In the genomic region with DNA sequence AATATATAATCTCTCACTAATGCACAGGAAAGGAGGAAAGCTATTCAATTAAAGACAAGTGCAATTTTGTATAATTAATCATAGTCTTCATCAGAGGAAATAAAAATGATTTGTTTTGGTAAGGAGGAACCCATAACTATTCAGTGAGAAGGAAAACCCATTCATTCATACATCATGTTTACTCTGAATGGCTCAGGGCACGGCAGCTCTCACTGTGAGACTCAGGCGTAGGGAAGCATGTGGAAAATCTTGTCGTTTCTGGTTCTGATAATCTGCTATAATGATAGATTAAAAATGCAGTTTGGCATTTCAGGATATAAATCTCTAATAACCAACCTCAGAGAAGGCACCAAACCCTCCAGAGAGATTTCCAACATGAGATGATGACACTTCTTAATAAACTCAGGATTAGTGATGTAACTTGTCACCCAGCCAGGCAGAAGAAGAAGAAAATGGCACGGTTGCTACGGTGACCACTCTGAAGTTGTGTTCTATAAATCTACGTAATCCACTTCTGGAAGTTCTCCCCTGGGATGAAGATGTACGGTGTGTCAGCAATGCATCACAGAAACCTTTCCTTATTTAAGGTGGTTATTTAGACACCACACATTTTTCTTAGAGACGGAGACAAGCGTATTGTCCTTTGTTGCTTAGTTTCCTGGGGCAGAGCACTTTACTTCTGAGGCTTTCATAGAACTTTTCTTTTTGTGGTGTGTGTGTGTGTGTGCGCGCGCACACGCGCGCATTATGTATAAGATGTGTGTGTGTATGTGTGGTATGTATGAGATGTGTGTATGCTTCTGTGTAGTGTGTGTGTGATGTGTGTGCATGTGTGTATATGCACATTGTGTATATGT, we compare ENCODE assay signal across 17 mouse cellular contexts. TPM values are rescaled to one million over a fixed set of nuclear protein-coding genes. Genes with fewer than 3 reads are reported as not detected.
A peak's percentile ranks its signal among the peaks of the same experiment; 100 is the strongest.
DNase-seq lines count a peak whose midpoint lies in the region; ATAC-seq and TF ChIP-seq lines count a peak whose summit lies in the region.
"Had no signal": no experiment of that assay in that cellular context is flagged by ENCODE, and none has a peak within 500 bp of the region (broad histone marks: within the 10 kb centered on the region; RNA-seq: fewer than 3 reads in every experiment).

No protein-coding gene starts in this region.

- no peaks in the 10 kb centered on the region for H3K9me3 ChIP-seq in hindbrain, postnatal 0 days (ENCODE audit: low read length)
- no peaks in the 10 kb centered on the region for H3K9me3 ChIP-seq in neural tube, embryonic 12.5 days
- H3K9me3 ChIP-seq: kidney, embryonic 15.5 days had no signal

- no peaks in the 10 kb centered on the region for H3K4me1 ChIP-seq in hindbrain, postnatal 0 days (ENCODE audit: insufficient read depth, low read length)
- 0 out of 2 replicates have a peak, but pooled peaks cover 6% of the 10 kb centered on the region for H3K4me1 ChIP-seq in neural tube, embryonic 12.5 days
- H3K4me1 ChIP-seq: kidney, embryonic 15.5 days had no signal

- H3K4me2 ChIP-seq in hindbrain, postnatal 0 days (ENCODE audit: low read depth, low read length): no peak overlapping the region
- H3K4me2 ChIP-seq in neural tube, embryonic 12.5 days (replicated peaks): no peak overlapping the region
- H3K4me2 ChIP-seq: kidney, embryonic 15.5 days had no signal

- intact Hi-C loops in heart, postnatal 36 days (cut with DNase I): no loop called here

- H3K9ac ChIP-seq in hindbrain, postnatal 0 days (replicated peaks; ENCODE audit: low read length): no peak overlapping the region
- no peak overlapping the region for H3K9ac ChIP-seq in neural tube, embryonic 12.5 days
- H3K9ac ChIP-seq: kidney, embryonic 15.5 days had no signal

- DNase-seq in heart, adult 11 months: peak; percentile 48
- DNase-seq in heart, postnatal 36 days: no peak
- peak; percentile 68 for DNase-seq in brain, embryonic 14.5 days (ENCODE audit: low read depth)
- peak; percentile 39 for DNase-seq in hindbrain, postnatal 0 days (ENCODE audit: low spot score)
- DNase-seq in cerebellum, adult 9-10 months: no peak
- no peak for DNase-seq in spleen, postnatal 14 days (ENCODE audit: low spot score in 2 of 2)
- DNase-seq: cerebellum, adult 2 months; gastrocnemius, postnatal 14 days; heart, adult 2 months; heart, postnatal 4 days; liver; right cerebral cortex, postnatal 4 days had no signal

- H3K27ac ChIP-seq in hindbrain, postnatal 0 days: no peak overlapping the region
- H3K27ac ChIP-seq in neural tube, embryonic 12.5 days: no peak overlapping the region; the same call in 1 of the 2 replicates
- H3K27ac ChIP-seq: heart, adult 2 months; kidney, embryonic 15.5 days; stomach, postnatal 0 days had no signal

- H3K4me3 ChIP-seq in hindbrain, postnatal 0 days (ENCODE audit: low read length): no peak overlapping the region
- H3K4me3 ChIP-seq in neural tube, embryonic 12.5 days: no peak overlapping the region
- H3K4me3 ChIP-seq: heart, adult 2 months; kidney, embryonic 15.5 days had no signal

- WGBS in hindbrain, postnatal 0 days: 66% methylated on average over 15 of the region's 15 CpGs
- WGBS in neural tube, embryonic 12.5 days: 77% methylated on average over 15 of the region's 15 CpGs

- no peak for TF ChIP-seq POLR2A in brain, embryonic 14.5 days (IDR thresholded peaks at IDR 0.05; ENCODE audit: borderline replicate concordance, extremely low read depth, insufficient read depth, insufficient read length, poor library complexity, severe bottlenecking)

- no peaks in the 10 kb centered on the region for H3K36me3 ChIP-seq in hindbrain, postnatal 0 days (ENCODE audit: insufficient read depth, low read length)
- no peaks in the 10 kb centered on the region for H3K36me3 ChIP-seq in neural tube, embryonic 12.5 days
- H3K36me3 ChIP-seq: kidney, embryonic 15.5 days had no signal

- peak; percentile 35; the same call in 1 of the 2 replicates for ATAC-seq in hindbrain, postnatal 0 days
- ATAC-seq in neural tube, embryonic 12.5 days (ENCODE audit: low FRiP score, low read depth): peak; percentile 56; the same call in 1 of the 2 replicates
- ATAC-seq: intestine, embryonic 16.5 days; lung, postnatal 0 days had no signal

- H3K27me3 ChIP-seq in hindbrain, postnatal 0 days (ENCODE audit: insufficient read depth, low read length): no peaks in the 10 kb centered on the region
- H3K27me3 ChIP-seq in neural tube, embryonic 12.5 days (replicated peaks): no peaks in the 10 kb centered on the region
- H3K27me3 ChIP-seq: kidney, embryonic 15.5 days had no signal

- TF ChIP-seq CTCF in brain, embryonic 14.5 days (IDR thresholded peaks at IDR 0.05; ENCODE audit: borderline replicate concordance, extremely low read depth, insufficient read depth, insufficient read length): no peak
- TF ChIP-seq CTCF in hindbrain, postnatal 0 days (IDR thresholded peaks at IDR 0.05; ENCODE audit: low read depth): no peak

RNA-seq across cellular contexts. Expression of gene Cbr4, which starts 20.6 kb away (rescaled TPM):
- total RNA-seq in heart, postnatal 36 days (2021): 10 to 100 TPM; 78.4 to 82.9 TPM
- 10.2 and 11.7 TPM in 2 replicates for polyA plus RNA-seq in brain, embryonic 14.5 days (2012; rRNA removed)
- total RNA-seq in hindbrain, postnatal 0 days (2014; rRNA removed): 3.7 and 10.1 TPM in 2 replicates
- polyA plus RNA-seq in hindbrain, postnatal 0 days (2015; fragmentation: Nextera tagmentation; extraction: Ambion mirVana): 24.5 and 27.9 TPM in 2 replicates
- 22.2 and 28.8 TPM in 2 replicates for polyA plus RNA-seq in neural tube, embryonic 12.5 days (2016; fragmentation: Nextera tagmentation; extraction: Ambion mirVana)

Comparison
In these comparisons a context has a peak if more than half of its experiments do, and no peak if none do; other contexts are left out.
1. DNase-seq: peak in heart, adult 11 months (single experiment), brain, embryonic 14.5 days (single experiment) and hindbrain, postnatal 0 days (single experiment); none in heart, postnatal 36 days (0 of 2), cerebellum, adult 9-10 months (single experiment) and spleen, postnatal 14 days (0 of 2).